Mouse (Mus musculus): ENCODE measurements around the gene Napepld. TPM values are rescaled to one million over a fixed set of nuclear protein-coding genes. Genes with fewer than 3 reads are reported as not detected.

Napepld gene
- 4.7 and 4.9 TPM in 2 replicates for polyA plus RNA-seq (2012; rRNA removed)

- TF ChIP-seq POLR2A (IDR thresholded peaks at IDR 0.05; ENCODE audit: borderline replicate concordance, extremely low read depth, insufficient read depth, insufficient read length, poor library complexity, severe bottlenecking) (peak; percentile 100), CTCF (IDR thresholded peaks at IDR 0.05; ENCODE audit: borderline replicate concordance, extremely low read depth, insufficient read depth, insufficient read length) (no peak)
- peak; percentile 99 for DNase-seq (ENCODE audit: low read depth)
These were observed at the start of gene Napepld for GRCm38 (mm10) chr5:21701351-21702008. Gene Napepld, minus strand, starts transcription at chr5:21701396.

DNA sequence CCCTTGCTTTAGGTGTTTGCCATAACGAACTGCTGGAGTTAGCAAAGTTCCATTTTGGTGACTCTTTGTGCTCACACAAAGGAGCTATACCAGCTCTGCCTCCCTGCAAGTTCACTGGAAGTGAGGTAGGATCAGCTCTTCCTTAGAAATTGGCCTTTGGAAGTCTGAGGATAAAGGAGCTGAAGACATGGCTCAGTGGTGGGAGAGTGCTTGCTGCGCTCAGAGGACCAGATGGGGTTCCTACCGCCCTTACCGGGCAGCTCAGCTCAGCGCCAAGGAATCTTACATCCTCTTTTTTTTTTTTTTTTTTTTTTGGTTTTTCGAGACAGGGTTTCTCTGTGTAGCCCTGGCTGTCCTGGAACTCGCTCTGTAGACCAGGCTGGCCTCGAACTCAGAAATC lies 44.8 kb upstream of the Napepld start:
- DNase-seq (ENCODE audit: low read depth): no peak
- no peak for TF ChIP-seq CTCF (IDR thresholded peaks at IDR 0.05; ENCODE audit: borderline replicate concordance, extremely low read depth, insufficient read depth, insufficient read length)
- TF ChIP-seq POLR2A (IDR thresholded peaks at IDR 0.05; ENCODE audit: borderline replicate concordance, extremely low read depth, insufficient read depth, insufficient read length, poor library complexity, severe bottlenecking): no peak

- no peak for TF ChIP-seq POLR2A (IDR thresholded peaks at IDR 0.05; ENCODE audit: borderline replicate concordance, extremely low read depth, insufficient read depth, insufficient read length, poor library complexity, severe bottlenecking)
- TF ChIP-seq CTCF (IDR thresholded peaks at IDR 0.05; ENCODE audit: borderline replicate concordance, extremely low read depth, insufficient read depth, insufficient read length): no peak
- no peak for DNase-seq (ENCODE audit: low read depth)
These were observed 43.5 kb upstream of the Napepld start for GRCm38 (mm10) chr5:21744651-21745050.

DNA sequence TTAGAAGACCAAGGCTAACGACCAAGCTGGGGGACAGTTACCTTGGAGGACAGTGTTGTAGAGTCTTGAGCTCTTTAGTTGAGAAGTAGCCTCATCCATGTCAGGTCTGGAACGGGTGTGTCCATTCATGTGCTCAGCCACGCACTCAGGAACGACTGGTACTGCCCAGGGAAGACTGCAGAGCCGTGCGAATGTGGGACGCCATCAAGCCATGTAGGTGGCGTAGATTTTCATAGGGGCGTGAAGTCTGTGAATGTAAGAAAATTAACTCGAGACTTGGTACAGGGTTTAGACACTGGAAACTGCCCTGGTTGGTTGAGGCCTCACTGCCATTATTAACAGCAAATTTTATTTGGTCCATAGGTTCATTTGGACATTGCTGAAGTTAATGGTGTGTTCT lies 42.4 kb upstream of the Napepld start:
- no peak for DNase-seq (ENCODE audit: low read depth)
- no peak for TF ChIP-seq POLR2A (IDR thresholded peaks at IDR 0.05; ENCODE audit: borderline replicate concordance, extremely low read depth, insufficient read depth, insufficient read length, poor library complexity, severe bottlenecking)
- TF ChIP-seq CTCF (IDR thresholded peaks at IDR 0.05; ENCODE audit: borderline replicate concordance, extremely low read depth, insufficient read depth, insufficient read length): no peak

DNA sequence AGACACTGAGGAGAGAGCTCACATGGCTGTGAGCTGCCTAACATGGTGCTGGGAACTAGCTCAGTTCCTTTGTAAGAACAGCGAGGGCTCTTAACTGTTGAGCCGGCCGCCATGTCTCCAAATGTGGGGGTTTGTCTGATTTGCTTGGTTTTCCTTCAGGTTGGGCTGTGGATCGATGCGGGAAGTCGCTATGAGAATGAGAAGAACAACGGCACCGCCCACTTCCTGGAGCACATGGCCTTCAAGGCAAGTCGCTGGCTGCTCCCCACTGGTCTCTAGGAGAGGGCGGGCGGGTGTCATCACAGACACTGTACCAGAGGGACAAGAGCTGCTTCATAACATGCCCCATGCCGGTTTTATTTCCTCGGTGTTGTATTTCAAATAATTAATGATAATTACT lies 38.7 kb upstream of the Napepld start:
- TF ChIP-seq CTCF (IDR thresholded peaks at IDR 0.05; ENCODE audit: borderline replicate concordance, extremely low read depth, insufficient read depth, insufficient read length) (no peak), POLR2A (IDR thresholded peaks at IDR 0.05; ENCODE audit: borderline replicate concordance, extremely low read depth, insufficient read depth, insufficient read length, poor library complexity, severe bottlenecking) (no peak)
- no peak for DNase-seq (ENCODE audit: low read depth)

- DNase-seq (ENCODE audit: low read depth): no peak
These were observed 37.9 kb upstream of the Napepld start for GRCm38 (mm10) chr5:21739120-21739519.

GRCm38 (mm10) chr5:21737620-21738019 lies 36.4 kb upstream of the Napepld start:
- no peak for DNase-seq (ENCODE audit: low read depth)
- TF ChIP-seq CTCF (IDR thresholded peaks at IDR 0.05; ENCODE audit: borderline replicate concordance, extremely low read depth, insufficient read depth, insufficient read length) (no peak), POLR2A (IDR thresholded peaks at IDR 0.05; ENCODE audit: borderline replicate concordance, extremely low read depth, insufficient read depth, insufficient read length, poor library complexity, severe bottlenecking) (no peak)

More at GRCm38 (mm10) chr5:21739120-21739519, 37.9 kb upstream of the Napepld start:
- TF ChIP-seq CTCF (IDR thresholded peaks at IDR 0.05; ENCODE audit: borderline replicate concordance, extremely low read depth, insufficient read depth, insufficient read length): no peak
- no peak for TF ChIP-seq POLR2A (IDR thresholded peaks at IDR 0.05; ENCODE audit: borderline replicate concordance, extremely low read depth, insufficient read depth, insufficient read length, poor library complexity, severe bottlenecking)

- TF ChIP-seq CTCF (IDR thresholded peaks at IDR 0.05; ENCODE audit: borderline replicate concordance, extremely low read depth, insufficient read depth, insufficient read length): peak; percentile 99
- TF ChIP-seq POLR2A (IDR thresholded peaks at IDR 0.05; ENCODE audit: borderline replicate concordance, extremely low read depth, insufficient read depth, insufficient read length, poor library complexity, severe bottlenecking): peak; percentile 73; the same call in 1 of the 2 replicates
These were observed 35.9 kb upstream of the Napepld start, which contains the start of gene Pmpcb for GRCm38 (mm10) chr5:21736956-21737585. Gene Pmpcb, plus strand, starts transcription at chr5:21737141.

DNA sequence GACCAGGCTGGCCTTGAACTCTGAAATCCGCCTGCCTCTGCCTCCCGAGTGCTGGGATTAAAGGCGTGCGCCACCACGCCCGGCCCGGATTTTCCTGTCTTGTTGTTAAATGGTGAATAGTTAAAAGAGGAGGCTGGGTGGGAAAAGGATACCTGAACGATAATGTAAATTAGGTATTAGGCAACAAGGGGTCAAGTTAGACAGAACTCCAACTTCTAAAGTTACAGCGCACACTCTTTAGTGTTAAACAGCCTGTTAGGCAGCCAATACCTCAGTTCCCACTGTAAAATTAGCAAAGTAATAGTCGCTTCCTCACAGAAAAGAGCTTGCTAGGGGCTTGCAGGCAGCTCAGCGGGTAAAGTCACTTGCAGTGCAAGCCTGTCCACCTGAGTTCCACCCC lies 34.9 kb upstream of the Napepld start:
- no peak for TF ChIP-seq CTCF (IDR thresholded peaks at IDR 0.05; ENCODE audit: borderline replicate concordance, extremely low read depth, insufficient read depth, insufficient read length)
- TF ChIP-seq POLR2A (IDR thresholded peaks at IDR 0.05; ENCODE audit: borderline replicate concordance, extremely low read depth, insufficient read depth, insufficient read length, poor library complexity, severe bottlenecking): no peak
- no peak for DNase-seq (ENCODE audit: low read depth)

More at GRCm38 (mm10) chr5:21736956-21737585, 35.9 kb upstream of the Napepld start, which contains the start of gene Pmpcb:
- peak; percentile 93 for DNase-seq (ENCODE audit: low read depth)

GRCm38 (mm10) chr5:21735584-21735983 lies 34.4 kb upstream of the Napepld start:
- TF ChIP-seq CTCF (IDR thresholded peaks at IDR 0.05; ENCODE audit: borderline replicate concordance, extremely low read depth, insufficient read depth, insufficient read length): peak; percentile 54; the same call in 1 of the 2 replicates
- no peak for TF ChIP-seq POLR2A (IDR thresholded peaks at IDR 0.05; ENCODE audit: borderline replicate concordance, extremely low read depth, insufficient read depth, insufficient read length, poor library complexity, severe bottlenecking)
- DNase-seq (ENCODE audit: low read depth): peak; percentile 74

DNA sequence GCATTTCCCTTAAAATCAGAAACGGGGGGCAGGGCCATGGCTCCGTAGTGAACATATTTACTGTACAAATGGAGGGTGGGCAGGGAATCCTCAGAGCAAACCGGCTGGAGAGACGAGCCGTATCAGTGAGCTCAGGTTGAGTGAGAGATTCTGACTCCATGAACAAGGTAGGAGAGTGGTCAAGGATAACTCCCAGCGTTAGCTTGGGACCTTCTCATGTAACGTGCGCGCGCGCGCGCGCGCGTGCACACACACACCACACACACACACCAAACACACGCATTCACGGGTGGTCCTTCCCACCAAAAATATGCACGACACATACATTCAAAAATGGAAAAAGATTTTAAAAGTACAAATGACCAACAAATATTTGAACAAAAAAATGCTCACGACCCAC lies 33.9 kb upstream of the Napepld start:
- peak; percentile 7 for DNase-seq (ENCODE audit: low read depth)
- TF ChIP-seq POLR2A (IDR thresholded peaks at IDR 0.05; ENCODE audit: borderline replicate concordance, extremely low read depth, insufficient read depth, insufficient read length, poor library complexity, severe bottlenecking): no peak
- no peak for TF ChIP-seq CTCF (IDR thresholded peaks at IDR 0.05; ENCODE audit: borderline replicate concordance, extremely low read depth, insufficient read depth, insufficient read length)

Data from brain, embryonic 14.5 days (tissue).